Mouse (Mus musculus): Measurements from ENCODE around the gene Ppid.

DNA sequence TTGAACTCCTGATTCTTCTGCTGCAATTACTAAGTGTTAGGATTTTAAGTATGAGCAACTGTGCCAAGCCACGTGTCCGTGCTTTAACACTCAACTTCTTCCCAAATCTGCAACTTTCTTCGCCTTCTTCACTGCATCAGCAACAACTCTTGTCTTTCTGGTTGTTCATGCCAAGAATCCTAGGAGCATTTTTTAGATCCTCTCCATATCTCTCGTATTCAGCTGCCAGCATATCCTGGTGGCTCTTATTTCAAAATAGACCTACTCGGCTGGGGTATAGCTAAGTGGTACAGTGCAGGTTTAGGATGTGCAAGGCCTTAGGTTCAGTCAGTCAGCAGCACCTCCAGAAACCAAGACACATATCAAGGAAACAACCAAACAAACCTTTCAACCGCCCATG lies 13.5 kb upstream of the Ppid start:
- TF ChIP-seq CTCF (IDR thresholded peaks at IDR 0.05; ENCODE audit: extremely low read depth, insufficient read depth, insufficient read length, insufficient replicate concordance): no peak
- no peak for TF ChIP-seq POLR2A (IDR thresholded peaks at IDR 0.05; ENCODE audit: low read depth, low read length)
